Mouse (Mus musculus): ENCODE measurements around the gene Zkscan5.
A peak's percentile ranks its signal among the peaks of the same experiment; 100 is the strongest.
"Not testable (repeated sequence)": the region's sequence is repeated elsewhere in the genome, so short reads cannot be mapped to it uniquely, and the experiment has no call there.

The Zkscan5 gene

DNA sequence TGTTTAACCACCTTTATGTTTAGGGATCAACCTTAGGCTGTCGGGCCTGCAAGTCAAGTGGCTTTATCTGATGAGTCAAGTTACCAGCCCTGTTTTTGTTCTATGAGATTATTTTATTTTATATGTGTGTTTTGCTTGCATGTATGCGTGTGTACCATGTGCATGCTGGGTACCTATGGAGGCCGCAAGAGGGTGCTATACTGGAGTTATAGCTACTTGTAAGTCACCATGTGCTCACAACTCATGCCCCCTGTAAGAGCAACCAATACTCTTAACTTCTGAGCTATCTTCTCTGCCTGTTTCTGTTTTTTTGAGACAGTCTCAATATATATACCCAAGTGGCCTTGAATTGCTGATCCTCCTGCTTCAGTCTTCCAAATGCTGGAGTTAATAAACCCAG, 9.1 kb downstream of the Zkscan5 start:
- peak; percentile 74 for DNase-seq (ENCODE audit: low read depth, low spot score)

DNA sequence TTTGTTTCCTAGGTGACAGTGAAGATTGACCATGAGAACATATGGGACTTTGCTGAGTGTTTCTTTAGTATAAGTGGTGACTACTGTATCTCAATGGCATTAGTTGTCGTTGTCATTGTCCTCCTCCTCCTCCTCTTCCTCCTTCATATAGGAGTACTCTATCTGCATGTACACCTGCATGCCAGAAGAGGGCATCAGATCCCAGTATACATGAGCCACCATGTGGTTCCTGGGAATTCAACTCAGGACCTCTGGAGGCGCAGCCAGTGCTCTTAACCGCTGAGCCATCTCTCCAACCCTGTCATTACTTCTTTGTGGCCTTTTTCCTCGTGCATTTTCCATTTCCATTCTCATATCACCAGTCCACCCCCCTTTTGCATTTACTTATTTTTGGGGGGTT, 10.3 kb downstream of the Zkscan5 start:
- DNase-seq (ENCODE audit: low read depth, low spot score) = peak; percentile 85

DNA sequence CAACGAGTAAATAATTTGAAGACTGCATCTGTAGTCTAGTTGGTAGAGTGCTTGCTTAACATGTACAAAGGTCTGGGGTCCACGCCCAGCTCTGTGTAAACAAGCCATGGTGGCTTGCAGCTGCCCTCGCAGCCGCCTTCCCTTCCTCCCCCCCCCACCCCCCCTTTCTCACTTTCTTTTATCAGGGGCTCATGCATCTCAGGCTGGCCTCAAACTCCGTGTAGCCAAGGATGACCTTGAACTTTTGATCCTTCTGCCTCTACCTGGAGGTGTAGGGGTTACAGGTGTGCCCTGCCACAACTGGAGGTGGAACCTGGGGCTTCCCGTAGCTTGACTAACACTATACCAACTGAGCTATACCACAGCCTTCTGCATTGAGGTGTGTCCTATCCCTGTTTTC, 13.4 kb downstream of the Zkscan5 start:
- peak; percentile 62 for DNase-seq (ENCODE audit: low read depth, low spot score)

DNA sequence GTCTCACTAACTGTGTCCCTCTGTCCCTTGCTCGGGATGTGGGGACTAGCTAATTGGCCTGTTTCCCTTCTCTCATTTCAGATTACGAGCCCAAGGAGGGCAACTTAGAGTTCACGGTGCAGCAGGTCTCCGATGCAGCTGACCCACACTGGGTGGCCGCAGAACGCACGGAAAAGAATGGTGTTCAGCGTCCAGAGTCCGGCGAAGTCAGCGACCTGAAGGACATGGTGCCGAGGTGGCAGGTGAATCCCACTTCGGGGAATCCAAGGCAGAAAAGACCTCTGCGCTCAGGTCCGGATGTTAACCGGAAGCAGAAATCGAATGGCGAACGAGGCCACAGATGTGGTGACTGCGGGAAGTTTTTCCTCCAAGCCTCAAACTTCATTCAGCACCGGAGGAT, 13.8 kb downstream of the Zkscan5 start:
- peak; percentile 22 for DNase-seq (ENCODE audit: low read depth, low spot score)

DNA sequence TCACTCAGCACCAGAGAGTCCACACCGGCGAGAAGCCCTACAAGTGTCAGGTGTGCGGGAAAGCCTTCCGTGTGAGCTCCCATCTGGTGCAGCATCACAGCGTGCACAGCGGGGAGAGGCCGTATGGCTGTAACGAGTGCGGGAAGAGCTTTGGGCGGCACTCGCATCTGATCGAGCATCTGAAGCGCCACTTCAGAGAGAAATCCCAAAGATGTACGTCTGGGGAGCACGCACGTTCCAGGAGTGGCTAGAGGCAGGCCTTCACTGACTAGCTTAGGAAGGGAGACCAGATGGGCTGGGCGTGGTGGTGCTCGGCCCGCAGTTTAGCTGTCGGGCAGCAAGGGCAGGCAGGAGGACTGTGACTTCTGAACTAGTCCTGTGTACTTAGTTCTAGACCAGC, 14.3 kb downstream of the Zkscan5 start:
- peak; percentile 80 for DNase-seq (ENCODE audit: low read depth, low spot score)

DNA sequence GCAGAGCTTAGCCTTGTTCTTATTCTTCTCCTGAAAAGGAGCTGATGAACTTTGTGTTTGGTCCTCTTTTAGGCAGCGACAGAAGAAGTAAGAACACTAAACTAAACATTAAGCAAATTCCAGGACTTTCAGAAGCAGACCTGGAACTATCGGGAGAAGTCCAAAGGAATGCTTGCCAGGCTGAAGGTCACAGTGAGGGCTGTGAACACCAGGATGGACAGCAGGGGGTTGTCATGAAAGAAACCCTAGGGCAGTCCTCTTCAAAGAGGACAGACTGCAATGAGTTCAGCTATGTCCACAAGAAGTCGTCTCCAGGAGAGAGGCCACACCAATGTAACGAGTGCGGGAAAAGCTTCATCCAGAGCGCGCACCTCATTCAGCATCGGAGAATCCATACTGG, 15.6 kb downstream of the Zkscan5 start:
- peak; percentile 40 for DNase-seq (ENCODE audit: low read depth, low spot score)

DNA sequence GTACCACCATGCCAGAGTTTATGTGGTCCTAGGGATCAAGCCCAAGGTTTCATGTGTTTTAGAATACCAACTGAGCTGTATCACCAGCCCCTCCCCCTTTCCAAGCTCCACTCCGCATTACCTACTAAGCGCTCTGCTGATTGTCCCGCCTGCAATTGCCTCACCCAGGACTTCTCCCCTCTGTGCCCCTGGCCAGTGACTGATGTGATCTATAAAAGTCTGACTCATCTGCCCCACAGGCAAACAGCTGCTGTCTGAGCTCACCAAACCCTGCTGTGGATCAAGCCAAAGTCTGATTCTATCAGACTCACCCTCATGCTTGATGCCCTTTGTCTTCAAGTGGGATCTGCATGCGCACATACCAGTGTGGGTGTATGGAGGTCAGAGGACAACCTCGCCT, 18.5 kb downstream of the Zkscan5 start:
- DNase-seq (ENCODE audit: low read depth, low spot score) = peak; percentile 55

DNA sequence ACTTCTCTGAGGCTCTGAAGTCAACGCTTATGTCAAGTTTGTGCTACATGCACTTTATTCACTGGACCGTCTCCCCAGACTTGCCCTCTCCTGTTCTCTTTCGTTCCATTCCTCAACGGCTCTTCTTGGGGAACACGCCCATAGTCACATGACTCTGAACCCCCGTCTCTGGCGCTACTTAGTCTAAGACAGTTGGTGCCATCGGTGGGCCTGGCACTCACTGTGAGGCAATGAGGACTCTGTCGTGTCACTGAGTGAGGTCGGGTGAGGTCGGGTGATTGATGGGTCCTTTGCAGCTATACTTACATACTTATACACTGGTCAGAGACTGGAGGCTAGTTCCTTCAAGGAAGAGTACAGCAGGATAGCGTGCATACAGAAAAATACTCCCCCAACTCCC, 19.0 kb downstream of the Zkscan5 start:
- DNase-seq (ENCODE audit: low read depth, low spot score) = no peak

DNA sequence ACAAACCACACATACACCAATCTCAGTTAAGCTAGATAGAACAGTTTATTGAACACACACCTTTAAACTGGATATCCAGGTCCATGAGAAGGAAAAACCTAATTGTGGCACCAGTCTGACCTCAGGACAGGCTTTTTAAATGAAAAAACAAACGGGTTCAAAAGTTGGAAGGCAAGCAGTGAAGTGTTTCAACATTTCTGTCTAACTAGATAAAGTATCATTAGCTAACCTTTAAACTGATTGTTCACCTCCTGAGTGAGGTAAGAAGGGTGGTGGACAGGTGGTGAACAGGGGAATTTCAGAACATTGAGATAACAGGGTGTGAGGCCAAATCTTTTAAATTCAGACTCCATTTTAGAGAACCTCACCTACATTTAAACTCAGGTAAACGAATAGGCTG, 22.1 kb downstream of the Zkscan5 start:
- DNase-seq (ENCODE audit: low read depth, low spot score) = no peak

DNA sequence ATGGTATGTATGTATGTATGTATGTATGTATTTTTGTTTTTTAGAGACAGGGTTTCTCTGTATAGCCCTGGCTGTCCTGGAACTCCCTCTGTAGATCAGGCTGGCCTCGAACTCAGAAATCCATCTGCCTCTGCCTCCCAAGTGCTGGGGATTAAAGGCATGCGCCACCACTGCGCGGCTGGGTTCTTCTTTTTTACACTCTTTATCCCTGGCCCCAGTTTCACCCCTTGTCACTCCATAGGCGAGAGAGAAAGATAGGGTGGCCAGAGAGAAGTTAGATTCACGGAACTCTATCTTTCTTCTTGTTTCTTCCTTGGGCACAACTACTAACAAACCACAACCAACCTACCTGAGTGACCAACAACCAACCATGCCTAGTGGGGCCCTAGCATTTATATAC, 24.9 kb downstream of the Zkscan5 start:
- DNase-seq (ENCODE audit: low read depth, low spot score) = not testable (repeated sequence)

DNA sequence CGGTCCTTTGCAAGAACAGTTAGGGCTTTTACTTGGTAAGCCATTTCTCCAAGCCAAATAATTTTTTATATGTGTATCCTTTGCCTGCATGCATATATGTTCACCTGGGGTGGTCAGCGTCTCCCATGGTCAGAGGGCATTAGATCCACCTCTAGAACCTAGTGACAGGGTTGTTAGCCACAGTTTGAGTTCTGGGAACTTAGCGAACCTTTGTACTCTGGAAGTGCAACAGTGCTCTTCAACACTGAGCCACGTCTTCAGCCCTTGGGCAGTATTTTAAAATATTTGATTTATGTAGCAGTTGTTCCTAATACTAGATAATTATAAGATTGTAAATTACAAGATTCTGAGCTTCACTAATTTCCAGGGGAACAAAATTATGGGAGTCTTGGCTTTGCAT, 26.3 kb downstream of the Zkscan5 start:
- no peak for DNase-seq (ENCODE audit: low read depth, low spot score)

DNA sequence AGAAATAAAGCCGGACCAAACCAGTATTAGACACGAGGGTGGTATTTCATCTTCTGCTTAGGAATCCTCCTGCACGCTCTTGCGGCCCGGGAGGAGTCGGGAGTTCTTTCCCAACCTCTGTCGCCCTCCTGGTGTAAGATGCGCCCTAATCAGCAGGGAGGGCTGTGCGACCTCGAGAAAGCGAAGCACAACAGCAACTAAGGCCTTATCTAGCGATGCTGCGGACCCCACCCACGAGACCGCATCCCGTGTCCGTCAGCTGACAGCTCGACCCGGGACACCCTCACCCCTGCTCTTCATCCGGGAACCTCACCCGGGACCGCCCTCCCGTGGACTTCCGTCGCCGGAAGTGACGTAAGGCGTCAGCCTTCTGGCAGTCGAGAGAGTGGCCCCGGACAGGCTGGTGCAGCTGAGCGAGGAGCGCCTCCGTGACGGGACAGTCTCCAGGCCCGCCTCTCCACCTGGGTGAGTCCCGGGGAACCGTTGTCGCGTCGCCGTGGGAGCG, 27.1 kb downstream of the Zkscan5 start, which contains the start of gene Zfp655:
Gene Zfp655, plus strand, starts transcription at position 349 of the 505 bp plus-strand sequence.
- DNase-seq (ENCODE audit: low read depth, low spot score) = peak; percentile 99

DNA sequence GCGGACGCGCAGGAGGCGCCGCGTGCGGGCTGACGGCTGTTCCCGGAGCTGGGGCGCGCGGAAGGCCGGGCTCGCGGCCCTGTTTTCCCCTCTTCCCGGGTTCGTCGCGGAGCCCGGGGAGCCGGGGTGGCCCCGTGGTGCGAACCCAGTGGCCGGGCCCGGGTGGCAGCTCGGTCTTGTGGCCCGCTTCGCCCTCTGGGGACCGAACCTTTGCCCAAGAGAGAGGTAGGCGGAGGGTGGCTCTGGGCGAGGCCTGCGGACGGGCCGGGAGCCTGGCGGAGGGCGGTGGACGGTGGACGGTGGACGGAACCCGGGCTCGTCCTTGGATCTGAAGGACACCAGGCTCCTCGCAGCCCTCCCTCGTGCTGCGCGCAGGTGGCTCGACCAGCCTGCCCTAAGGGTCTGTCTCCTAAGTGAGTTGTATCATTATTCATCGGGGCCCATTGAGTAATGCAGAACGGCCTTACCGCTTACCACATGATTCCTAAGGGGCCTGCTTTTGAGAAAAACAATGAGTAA, 27.6 kb downstream of the Zkscan5 start:
- DNase-seq (ENCODE audit: low read depth, low spot score) = peak; percentile 47

DNA sequence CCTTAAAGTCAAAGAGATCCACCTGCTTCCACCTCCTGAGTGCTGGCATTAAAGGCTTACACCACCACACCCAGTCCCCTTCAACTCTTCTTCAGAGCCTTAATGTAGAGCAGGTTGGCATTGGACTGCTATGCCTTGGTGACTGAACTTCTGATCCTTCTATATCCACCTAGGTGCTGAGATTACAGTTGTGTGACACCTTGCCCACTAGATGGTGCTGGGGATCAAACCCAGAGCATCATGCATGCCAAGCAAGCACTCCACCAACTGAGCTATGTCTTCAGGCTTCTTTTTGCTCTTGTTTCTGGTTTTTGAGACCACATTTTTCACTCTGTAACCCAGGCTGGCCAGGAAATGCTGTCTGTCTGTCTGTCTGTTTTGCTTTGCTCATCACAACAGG, 30.3 kb downstream of the Zkscan5 start:
- DNase-seq (ENCODE audit: low read depth, low spot score) = peak; percentile 76

DNA sequence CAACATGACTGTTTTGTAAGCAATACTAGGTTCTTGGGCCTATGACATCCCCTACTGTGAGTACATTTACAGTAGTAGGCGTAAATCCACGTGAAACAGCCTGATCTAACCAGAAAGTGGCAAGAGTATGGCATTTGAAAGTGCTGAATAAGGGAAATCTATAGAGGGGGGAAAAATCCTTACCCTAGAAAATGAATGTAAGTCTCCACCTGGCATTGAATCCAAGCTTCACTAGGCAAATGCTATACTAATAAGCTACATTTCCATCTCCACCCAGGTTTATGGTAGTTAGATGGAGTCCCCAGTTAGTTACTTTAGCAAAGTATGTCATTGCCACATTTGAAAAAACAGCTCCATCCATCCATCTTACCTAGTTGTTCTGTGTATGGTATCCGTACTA, 45.2 kb downstream of the Zkscan5 start:
- DNase-seq (ENCODE audit: low read depth, low spot score) = no peak

Measured in ZHBTc4 (cell line).